Comparison of ENCODE assay signal across 8 mouse cellular contexts in genomic region chr9:61573634-61574359, GRCm38 (mm10).
DNase-seq lines count a peak whose midpoint lies in the region; ATAC-seq and TF ChIP-seq lines count a peak whose summit lies in the region.

No protein-coding gene starts in this region.

- ATAC-seq in forebrain, postnatal 0 days: peak; percentile 92

- H3K9me3 ChIP-seq in forebrain, postnatal 0 days (ENCODE audit: low read length): no peaks in the 10 kb centered on the region

- WGBS in forebrain, postnatal 0 days: 8% methylated on average over 21 of the region's 21 CpGs
- WGBS in olfactory bulb, adult 2 months: 15% methylated on average over 21 of the region's 21 CpGs

- H3K9ac ChIP-seq in forebrain, postnatal 0 days: no peak overlapping the region; the same call in 1 of the 2 replicates

- peak overlapping the region; percentile 54 for H3K27ac ChIP-seq in forebrain, postnatal 0 days (ENCODE audit: low read depth, low read length)
- peak overlapping the region; percentile 85 for H3K27ac ChIP-seq in olfactory bulb, adult 2 months (ENCODE audit: insufficient read depth, low read depth, low read length)

- peak; percentile 9 for DNase-seq in urinary bladder, postnatal 14 days (ENCODE audit: low spot score)
- DNase-seq in urinary bladder, postnatal 25 days (ENCODE audit: low spot score): no peak
- peak; percentile 66 for DNase-seq in forebrain, postnatal 0 days
- peak; percentile 74 for DNase-seq in left cerebral cortex, adult 11 months (ENCODE audit: low spot score)
- no peak for DNase-seq in lung, postnatal 25 days (ENCODE audit: low spot score)
- DNase-seq in spleen, adult 18-20 months: no peak
- DNase-seq in heart, postnatal 25 days (ENCODE audit: low spot score): no peak

- intact Hi-C loops in heart, postnatal 25 days (cut with DNase I): no loop called here

- H3K4me3 ChIP-seq in forebrain, postnatal 0 days (ENCODE audit: low read depth, low read length): no peak overlapping the region
- no peak overlapping the region for H3K4me3 ChIP-seq in olfactory bulb, adult 2 months (ENCODE audit: insufficient read depth, low read depth, low read length)

- no peak overlapping the region for H3K4me2 ChIP-seq in forebrain, postnatal 0 days (ENCODE audit: low read depth)

- no peak for TF ChIP-seq CTCF in forebrain, postnatal 0 days (IDR thresholded peaks at IDR 0.05; ENCODE audit: low read depth)
- TF ChIP-seq CTCF in olfactory bulb, adult 2 months (IDR thresholded peaks at IDR 0.05; ENCODE audit: insufficient read depth, low read depth, low read length): no peak

- H3K36me3 ChIP-seq in forebrain, postnatal 0 days (ENCODE audit: insufficient read depth): no peaks in the 10 kb centered on the region

- TF ChIP-seq POLR2A in olfactory bulb, adult 2 months (IDR thresholded peaks at IDR 0.05; ENCODE audit: insufficient read depth, low read depth, low read length): no peak

- no peaks in the 10 kb centered on the region for H3K27me3 ChIP-seq in forebrain, postnatal 0 days (ENCODE audit: insufficient read depth, low read length)

- peaks cover 10% of the 10 kb centered on the region for H3K4me1 ChIP-seq in forebrain, postnatal 0 days (ENCODE audit: insufficient read depth)
- peaks cover 29% of the 10 kb centered on the region for H3K4me1 ChIP-seq in olfactory bulb, adult 2 months (ENCODE audit: control insufficient read depth, insufficient read depth, low read length)

Comparison
In these comparisons a context has a peak if more than half of its experiments do, and no peak if none do; other contexts are left out.
1. DNase-seq: peak in urinary bladder, postnatal 14 days (single experiment), forebrain, postnatal 0 days (single experiment) and left cerebral cortex, adult 11 months (single experiment); none in urinary bladder, postnatal 25 days (single experiment), lung, postnatal 25 days (single experiment), spleen, adult 18-20 months (0 of 2) and heart, postnatal 25 days (single experiment).